8 mouse cellular contexts compared by ENCODE assay signal in genomic region chr3:130180181-130180940, GRCm38 (mm10). TPM values are rescaled to one million over a fixed set of nuclear protein-coding genes. Genes with fewer than 3 reads are reported as not detected.
A peak's percentile ranks its signal among the peaks of the same experiment; 100 is the strongest.
DNase-seq lines count a peak whose midpoint lies in the region; TF ChIP-seq lines count a peak whose summit lies in the region.

No protein-coding gene starts in this region.

- intact Hi-C loops in left cerebral cortex, adult 2 months (cut with DNase I): loop anchor here (2.0 to 10.0 kb wide), 4 partner anchors 78 to 512 kb away; no protein-coding TSS in a partner anchor

- peak overlapping the region; percentile 78 for H3K27ac ChIP-seq in left cerebral cortex, adult 2 months

- TF ChIP-seq CTCF in left cerebral cortex, adult 2 months (IDR thresholded peaks at IDR 0.05): no peak

- H3K4me3 ChIP-seq in left cerebral cortex, adult 2 months: peak overlapping the region; percentile 67

- DNase-seq in ZHBTc4 (ENCODE audit: low read depth, low spot score): peak; percentile 50
- DNase-seq in embryo, embryonic 10 days (ENCODE audit: low spot score): peak; percentile 90
- DNase-seq in gastrocnemius, postnatal 25 days: peak; percentile 65
- peak; percentile 27 for DNase-seq in induced T-regulatory cell, adult 2 months (ENCODE audit: low read depth)
- DNase-seq in left cerebral cortex, adult 2 months (ENCODE audit: extremely low spot score in 1 of 2, low spot score in 2 of 2): peak; percentile 68 to 83
- peak; percentile 79 for DNase-seq in lung, postnatal 36 days
- peak; percentile 85 for DNase-seq in right cerebral cortex, adult 18-20 months
- peak; percentile 51 for DNase-seq in urinary bladder, adult 2 months (ENCODE audit: low spot score)

RNA-seq across cellular contexts. Expression of gene Col25a1, which starts 49.1 kb away (rescaled TPM):
- under 1 TPM; 0.29 to 0.31 TPM for total RNA-seq in gastrocnemius, postnatal 25 days (2021)
- 10 to 100 TPM; 44.9 to 47.0 TPM for total RNA-seq in left cerebral cortex, adult 2 months (2021)
- polyA plus RNA-seq in urinary bladder, adult 2 months (2012; rRNA removed): 23.1 and 24.7 TPM in 2 replicates

Comparison
In these comparisons a context has a peak if more than half of its experiments do, and no peak if none do; other contexts are left out.
1. Peak in every context shown above with its lines: DNase-seq, H3K4me3 ChIP-seq and H3K27ac ChIP-seq.
2. DNase-seq: peak in every context shown above with its lines; median percentile 90 in embryo, embryonic 10 days; 85 in right cerebral cortex, adult 18-20 months; 79 in lung, postnatal 36 days; 76 in left cerebral cortex, adult 2 months; 65 in gastrocnemius, postnatal 25 days; 51 in urinary bladder, adult 2 months; 50 in ZHBTc4; 27 in induced T-regulatory cell, adult 2 months.
3. RNA of gene Col25a1, which starts 49.1 kb away (total RNA-seq): 44.9 to 47.0 TPM in left cerebral cortex, adult 2 months; 0.29 to 0.31 TPM in gastrocnemius, postnatal 25 days; every median in the first group is over 10 times any median in the second.